Mouse (Mus musculus): Measurements from ENCODE around the gene Abhd14b. TPM values are rescaled to one million over a fixed set of nuclear protein-coding genes. Genes with fewer than 3 reads are reported as not detected.

Gene Abhd14b
- polyA plus RNA-seq, 1 experiment from 2014 or later: 10.7 TPM

- WGBS: 21% methylated on average over 16 of the region's 16 CpGs
- Histone ChIP-seq H3K9me3 (replicated peaks; ENCODE audit: control insufficient read depth, low read length) (no peaks in the 10 kb centered on the region), H3K4me1 (ENCODE audit: control insufficient read depth, insufficient read depth, low read length) (peaks cover 27% of the 10 kb centered on the region), H3K4me2 (ENCODE audit: low read depth, low read length) (peak overlapping the region; percentile 63), H3K4me3 (ENCODE audit: low read length) (peak overlapping the region; percentile 34), H3K27ac (ENCODE audit: low read length) (peak overlapping the region; percentile 78), H3K27me3 (ENCODE audit: control insufficient read depth, insufficient read depth, low read length) (no peaks in the 10 kb centered on the region), H3K9ac (ENCODE audit: low read length) (peak overlapping the region; percentile 64), H3K36me3 (ENCODE audit: control insufficient read depth, insufficient read depth) (peaks cover 7% of the 10 kb centered on the region)
- ATAC-seq (replicated peaks; ENCODE audit: extremely low read depth, insufficient read depth, low FRiP score): peak; percentile 13
These were observed 29.0 kb downstream of the Abhd14b start for GRCm38 (mm10) chr9:106476002-106476923.

GRCm38 (mm10) chr9:106476924-106477484 lies 29.7 kb downstream of the Abhd14b start, which contains the start of gene Parp3:
Gene Parp3, minus strand, starts transcription at chr9:106476949.
- peak within 1 kb of the TSS; percentile 62 for H3K4me3 ChIP-seq (ENCODE audit: low read length)
- H3K27ac ChIP-seq (ENCODE audit: low read length): peak within 1 kb of the TSS; percentile 78
- H3K27me3 ChIP-seq (ENCODE audit: control insufficient read depth, insufficient read depth, low read length): no peaks in the 10 kb centered on the region
- H3K36me3 ChIP-seq (ENCODE audit: control insufficient read depth, insufficient read depth): peaks cover 13% of the 10 kb centered on the region
- WGBS: 0% methylated on average over 41 of the region's 41 CpGs
- no peaks in the 10 kb centered on the region for H3K9me3 ChIP-seq (replicated peaks; ENCODE audit: control insufficient read depth, low read length)
- peak; percentile 98 for ATAC-seq (replicated peaks; ENCODE audit: extremely low read depth, insufficient read depth, low FRiP score)
- peaks cover 27% of the 10 kb centered on the region for H3K4me1 ChIP-seq (ENCODE audit: control insufficient read depth, insufficient read depth, low read length)
- peak within 1 kb of the TSS; percentile 64 for H3K9ac ChIP-seq (ENCODE audit: low read length)
- H3K4me2 ChIP-seq (ENCODE audit: low read depth, low read length): peak within 1 kb of the TSS; percentile 99

- Histone ChIP-seq H3K4me3 (ENCODE audit: low read length) (peak overlapping the region; percentile 62), H3K36me3 (ENCODE audit: control insufficient read depth, insufficient read depth) (peaks cover 13% of the 10 kb centered on the region), H3K27ac (ENCODE audit: low read length) (no peak overlapping the region), H3K4me2 (ENCODE audit: low read depth, low read length) (peak overlapping the region; percentile 99), H3K9ac (ENCODE audit: low read length) (peak overlapping the region; percentile 62), H3K9me3 (replicated peaks; ENCODE audit: control insufficient read depth, low read length) (no peaks in the 10 kb centered on the region), H3K4me1 (ENCODE audit: control insufficient read depth, insufficient read depth, low read length) (peaks cover 27% of the 10 kb centered on the region), H3K27me3 (ENCODE audit: control insufficient read depth, insufficient read depth, low read length) (no peaks in the 10 kb centered on the region)
- ATAC-seq (replicated peaks; ENCODE audit: extremely low read depth, insufficient read depth, low FRiP score): no peak
- WGBS: 1% methylated on average over 16 of the region's 16 CpGs
These were observed 30.4 kb downstream of the Abhd14b start for GRCm38 (mm10) chr9:106477649-106478048.

- Histone ChIP-seq H3K27me3 (ENCODE audit: control insufficient read depth, insufficient read depth, low read length) (no peaks in the 10 kb centered on the region), H3K4me2 (ENCODE audit: low read depth, low read length) (peak overlapping the region; percentile 99), H3K4me3 (ENCODE audit: low read length) (peak overlapping the region; percentile 62), H3K27ac (ENCODE audit: low read length) (no peak overlapping the region), H3K9ac (ENCODE audit: low read length) (peak overlapping the region; percentile 62), H3K4me1 (ENCODE audit: control insufficient read depth, insufficient read depth, low read length) (peaks cover 27% of the 10 kb centered on the region), H3K36me3 (ENCODE audit: control insufficient read depth, insufficient read depth) (peaks cover 18% of the 10 kb centered on the region), H3K9me3 (replicated peaks; ENCODE audit: control insufficient read depth, low read length) (no peaks in the 10 kb centered on the region)
- ATAC-seq (replicated peaks; ENCODE audit: extremely low read depth, insufficient read depth, low FRiP score): no peak
- WGBS: 69% methylated on average over 9 of the region's 9 CpGs
These were observed 30.8 kb downstream of the Abhd14b start for GRCm38 (mm10) chr9:106478101-106478500.

- Histone ChIP-seq H3K4me2 (ENCODE audit: low read depth, low read length) (no peak overlapping the region), H3K9ac (ENCODE audit: low read length) (no peak overlapping the region), H3K4me1 (ENCODE audit: control insufficient read depth, insufficient read depth, low read length) (peaks cover 20% of the 10 kb centered on the region), H3K36me3 (ENCODE audit: control insufficient read depth, insufficient read depth) (peaks cover 35% of the 10 kb centered on the region), H3K27ac (ENCODE audit: low read length) (no peak overlapping the region), H3K27me3 (ENCODE audit: control insufficient read depth, insufficient read depth, low read length) (no peaks in the 10 kb centered on the region), H3K4me3 (ENCODE audit: low read length) (no peak overlapping the region), H3K9me3 (replicated peaks; ENCODE audit: control insufficient read depth, low read length) (no peaks in the 10 kb centered on the region)
- 84% methylated on average over 7 of the region's 7 CpGs for WGBS
- ATAC-seq (replicated peaks; ENCODE audit: extremely low read depth, insufficient read depth, low FRiP score): no peak
These were observed 33.3 kb downstream of the Abhd14b start for GRCm38 (mm10) chr9:106480541-106480940.

- Histone ChIP-seq H3K36me3 (ENCODE audit: control insufficient read depth, insufficient read depth) (peaks cover 35% of the 10 kb centered on the region), H3K4me3 (ENCODE audit: low read length) (no peak overlapping the region), H3K27ac (ENCODE audit: low read length) (no peak overlapping the region), H3K4me2 (ENCODE audit: low read depth, low read length) (no peak overlapping the region), H3K9me3 (replicated peaks; ENCODE audit: control insufficient read depth, low read length) (no peaks in the 10 kb centered on the region), H3K4me1 (ENCODE audit: control insufficient read depth, insufficient read depth, low read length) (peaks cover 15% of the 10 kb centered on the region), H3K9ac (ENCODE audit: low read length) (no peak overlapping the region), H3K27me3 (ENCODE audit: control insufficient read depth, insufficient read depth, low read length) (no peaks in the 10 kb centered on the region)
- no peak for ATAC-seq (replicated peaks; ENCODE audit: extremely low read depth, insufficient read depth, low FRiP score)
- 89% methylated on average over 15 of the region's 15 CpGs for WGBS
These were observed 33.8 kb downstream of the Abhd14b start for GRCm38 (mm10) chr9:106481075-106481474.

- WGBS: 89% methylated on average over 13 of the region's 13 CpGs
- peaks cover 9% of the 10 kb centered on the region for H3K4me1 ChIP-seq (ENCODE audit: control insufficient read depth, insufficient read depth, low read length)
- H3K36me3 ChIP-seq (ENCODE audit: control insufficient read depth, insufficient read depth): peaks cover 35% of the 10 kb centered on the region
- H3K27ac ChIP-seq (ENCODE audit: low read length): no peak overlapping the region
- no peak for ATAC-seq (replicated peaks; ENCODE audit: extremely low read depth, insufficient read depth, low FRiP score)
- H3K27me3 ChIP-seq (ENCODE audit: control insufficient read depth, insufficient read depth, low read length): no peaks in the 10 kb centered on the region
- H3K9me3 ChIP-seq (replicated peaks; ENCODE audit: control insufficient read depth, low read length): no peaks in the 10 kb centered on the region
- H3K9ac ChIP-seq (ENCODE audit: low read length): no peak overlapping the region
- no peak overlapping the region for H3K4me2 ChIP-seq (ENCODE audit: low read depth, low read length)
- no peak overlapping the region for H3K4me3 ChIP-seq (ENCODE audit: low read length)
These were observed 34.4 kb downstream of the Abhd14b start for GRCm38 (mm10) chr9:106481676-106482075.

GRCm38 (mm10) chr9:106482578-106483115 lies 35.4 kb downstream of the Abhd14b start:
- 84% methylated on average over 17 of the region's 17 CpGs for WGBS
- H3K27me3 ChIP-seq (ENCODE audit: control insufficient read depth, insufficient read depth, low read length): no peaks in the 10 kb centered on the region
- H3K27ac ChIP-seq (ENCODE audit: low read length): no peak overlapping the region
- peaks cover 7% of the 10 kb centered on the region for H3K4me1 ChIP-seq (ENCODE audit: control insufficient read depth, insufficient read depth, low read length)
- no peak for ATAC-seq (replicated peaks; ENCODE audit: extremely low read depth, insufficient read depth, low FRiP score)
- H3K4me2 ChIP-seq (ENCODE audit: low read depth, low read length): no peak overlapping the region
- H3K9me3 ChIP-seq (replicated peaks; ENCODE audit: control insufficient read depth, low read length): no peaks in the 10 kb centered on the region
- no peak overlapping the region for H3K9ac ChIP-seq (ENCODE audit: low read length)
- H3K4me3 ChIP-seq (ENCODE audit: low read length): no peak overlapping the region
- H3K36me3 ChIP-seq (ENCODE audit: control insufficient read depth, insufficient read depth): peaks cover 35% of the 10 kb centered on the region

GRCm38 (mm10) chr9:106483136-106483535 lies 35.9 kb downstream of the Abhd14b start:
- no peaks in the 10 kb centered on the region for H3K27me3 ChIP-seq (ENCODE audit: control insufficient read depth, insufficient read depth, low read length)
- H3K4me3 ChIP-seq (ENCODE audit: low read length): no peak overlapping the region
- no peak for ATAC-seq (replicated peaks; ENCODE audit: extremely low read depth, insufficient read depth, low FRiP score)
- 91% methylated on average over 10 of the region's 10 CpGs for WGBS
- H3K9ac ChIP-seq (ENCODE audit: low read length): no peak overlapping the region
- peaks cover 35% of the 10 kb centered on the region for H3K36me3 ChIP-seq (ENCODE audit: control insufficient read depth, insufficient read depth)
- no peak overlapping the region for H3K27ac ChIP-seq (ENCODE audit: low read length)
- H3K9me3 ChIP-seq (replicated peaks; ENCODE audit: control insufficient read depth, low read length): no peaks in the 10 kb centered on the region
- H3K4me1 ChIP-seq (ENCODE audit: control insufficient read depth, insufficient read depth, low read length): peaks cover 2% of the 10 kb centered on the region
- no peak overlapping the region for H3K4me2 ChIP-seq (ENCODE audit: low read depth, low read length)
